Mouse (Mus musculus): ENCODE data around the gene Stim1. TPM values are rescaled to one million over a fixed set of nuclear protein-coding genes. Genes with fewer than 3 reads are reported as not detected.
"Not testable (repeated sequence)": the region's sequence is repeated elsewhere in the genome, so short reads cannot be mapped to it uniquely, and the experiment has no call there.

Gene Stim1
- total RNA-seq, 2 experiments from 2014 or later, result 76.4 to 77.1 TPM

DNA sequence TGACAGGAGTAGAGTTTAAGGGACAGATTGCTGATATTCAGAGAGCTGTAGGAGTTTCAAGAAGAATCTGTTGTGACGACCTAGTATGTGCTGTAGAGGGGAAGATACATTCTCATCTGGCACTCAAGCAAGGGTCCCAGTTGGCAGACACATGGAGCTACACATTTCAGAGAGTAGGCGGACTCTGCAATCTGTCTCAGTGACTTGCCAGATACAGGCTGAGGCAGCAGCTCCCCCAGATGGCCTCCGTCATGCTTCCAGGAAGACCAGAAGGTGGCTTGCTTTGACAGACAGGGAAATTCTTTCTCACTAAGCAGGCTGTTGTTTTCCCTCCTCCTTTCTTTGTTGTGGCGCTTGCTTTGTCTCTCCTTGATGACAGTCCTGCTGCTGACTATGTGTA lies 102.1 kb downstream of the Stim1 start:
- DNase-seq, result peak; percentile 47

DNA sequence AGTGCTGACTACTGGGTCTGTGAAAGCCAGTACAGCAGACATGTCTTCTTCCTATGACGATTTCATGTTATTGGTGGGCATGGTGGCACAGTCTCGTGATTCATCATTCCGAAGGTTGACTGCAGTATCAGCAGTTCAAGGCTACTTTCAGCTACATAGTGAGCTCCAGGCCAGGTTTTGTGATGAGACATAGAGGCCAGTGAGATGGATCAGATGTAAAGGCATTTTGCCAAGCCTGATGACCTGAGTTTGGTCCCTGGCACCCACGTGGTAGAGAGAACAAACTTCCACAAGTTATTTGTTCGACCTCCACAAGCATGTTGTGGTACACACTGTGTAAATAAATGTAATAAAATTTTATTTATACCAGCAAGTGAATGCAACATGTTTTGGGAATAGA lies 102.9 kb downstream of the Stim1 start:
- peak; percentile 53 for DNase-seq

DNA sequence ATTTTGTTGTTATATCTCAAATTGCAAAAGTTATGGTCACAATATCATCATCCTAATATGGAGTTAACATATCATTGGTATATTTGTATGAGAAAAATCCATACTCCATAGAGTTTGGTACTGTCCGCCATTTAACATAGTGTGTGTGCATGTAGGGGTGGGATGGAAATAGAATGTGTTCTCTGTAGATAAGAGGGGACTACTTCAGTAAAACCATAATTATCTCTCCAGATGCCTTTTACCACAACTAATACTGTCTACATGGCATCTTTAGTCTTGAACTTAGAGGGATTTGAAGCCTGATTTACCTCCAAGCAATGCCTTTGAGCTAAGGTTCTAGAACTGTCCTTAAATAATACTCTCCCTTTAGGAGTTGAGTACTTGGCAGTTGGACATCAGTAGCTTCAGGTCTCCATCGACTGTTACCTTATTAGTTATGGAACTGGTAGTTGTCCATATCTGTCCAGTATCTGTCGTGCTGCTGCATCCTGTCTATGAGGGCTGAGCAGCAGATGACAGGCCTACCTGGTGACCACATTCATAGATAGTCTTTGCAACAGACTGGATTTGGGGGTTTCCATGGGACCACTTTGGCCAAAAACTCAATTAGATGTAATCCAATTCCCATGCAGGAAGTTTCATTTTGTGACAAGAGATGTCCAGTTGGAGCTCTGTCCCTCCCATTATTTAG lies 105.9 kb downstream of the Stim1 start:
- DNase-seq, result no peak

DNA sequence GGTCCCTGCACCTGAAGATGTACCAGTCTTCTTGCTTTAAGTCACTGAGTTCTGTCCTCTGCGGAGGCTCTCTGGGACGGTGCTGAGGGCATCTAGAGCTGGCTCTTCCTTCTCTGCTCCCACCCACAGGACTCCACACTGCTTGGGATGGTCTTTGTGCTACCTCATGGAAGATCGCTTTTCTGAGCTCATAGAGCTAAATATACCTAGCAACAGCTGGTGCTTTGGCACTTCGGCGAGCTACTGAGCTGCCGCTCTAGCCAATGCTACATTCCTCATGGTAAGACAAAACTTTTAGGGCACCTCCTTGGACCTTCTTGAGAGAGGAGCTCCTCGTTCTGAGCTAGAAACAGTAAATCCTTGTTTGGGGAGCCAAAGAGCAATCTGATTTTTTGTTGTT lies 115.6 kb downstream of the Stim1 start:
- no peak for DNase-seq

DNA sequence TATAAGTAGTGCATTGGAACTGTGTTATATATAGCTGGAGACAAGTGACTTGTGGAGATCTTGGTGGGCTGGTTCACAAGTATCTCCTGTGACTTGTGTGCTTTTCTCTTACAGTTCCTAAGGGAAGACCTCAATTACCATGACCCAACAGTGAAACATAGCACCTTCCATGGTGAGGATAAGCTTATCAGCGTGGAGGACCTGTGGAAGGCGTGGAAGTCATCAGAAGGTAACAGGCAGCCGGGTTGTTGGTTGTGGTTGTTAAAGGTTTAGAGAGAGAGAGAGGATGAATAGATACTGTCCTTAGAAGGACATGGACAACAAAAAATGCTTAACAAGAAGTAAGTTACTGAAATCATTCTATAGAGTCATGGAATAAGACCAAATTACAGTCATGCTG lies 118.4 kb downstream of the Stim1 start:
- DNase-seq, result no peak

DNA sequence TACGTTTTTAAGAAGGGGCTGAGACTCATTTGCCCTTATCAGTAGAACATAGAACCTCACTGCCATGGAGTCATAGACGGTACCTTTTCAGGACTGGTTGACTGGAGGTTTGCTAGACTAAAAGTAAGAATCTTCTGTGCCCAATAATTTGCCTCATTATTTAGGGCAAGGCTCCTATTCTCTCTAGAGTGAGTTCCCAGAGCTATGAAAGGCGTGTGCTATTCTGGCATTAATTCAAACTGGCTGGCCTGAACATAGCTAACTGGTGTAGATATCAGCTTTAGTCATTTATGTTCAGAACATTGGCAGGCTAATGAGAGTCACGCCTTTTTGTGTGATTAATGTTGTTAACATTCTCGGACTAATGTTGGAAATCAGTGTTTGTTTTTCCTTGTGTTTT lies 121.5 kb downstream of the Stim1 start:
- DNase-seq, result peak; percentile 17

DNA sequence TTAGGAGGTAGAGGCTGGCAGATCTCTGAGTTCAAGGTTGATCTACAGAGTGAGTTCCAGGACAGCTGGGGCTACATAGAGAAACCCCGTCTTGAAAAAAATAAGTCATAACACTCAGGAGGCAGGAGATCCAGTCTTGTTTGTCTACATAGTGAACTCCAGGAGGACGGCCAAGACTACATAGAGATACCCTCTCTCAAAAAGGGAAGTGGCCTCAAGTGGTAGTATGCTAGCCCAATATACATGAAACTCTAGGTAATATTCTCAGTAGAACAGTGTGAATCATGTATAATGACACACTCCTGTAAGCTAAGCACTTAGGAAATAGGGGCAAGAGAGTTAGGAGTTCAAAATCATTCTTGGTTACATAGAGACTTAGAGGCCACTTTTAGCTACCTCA lies 126.3 kb downstream of the Stim1 start:
- no peak for DNase-seq

DNA sequence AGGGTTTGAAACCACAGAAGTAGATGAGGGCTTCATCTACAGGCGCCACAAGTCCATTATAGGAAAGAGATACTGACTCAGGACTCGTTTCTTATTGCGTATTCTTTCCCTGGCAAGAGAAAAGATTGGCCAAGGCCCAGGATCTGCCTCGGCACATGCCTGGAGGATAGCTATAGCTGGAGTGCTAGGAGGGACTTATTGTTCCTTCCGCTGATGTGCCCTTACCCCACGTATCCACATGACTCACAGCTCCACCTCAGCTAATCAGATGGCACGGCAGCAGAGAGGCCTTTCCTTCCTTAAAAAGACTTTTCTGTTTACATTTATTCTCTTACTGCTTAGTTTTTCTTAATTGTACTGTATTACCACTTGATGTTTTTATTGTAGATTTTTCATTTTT lies 128.3 kb downstream of the Stim1 start:
- DNase-seq, result peak; percentile 57

DNA sequence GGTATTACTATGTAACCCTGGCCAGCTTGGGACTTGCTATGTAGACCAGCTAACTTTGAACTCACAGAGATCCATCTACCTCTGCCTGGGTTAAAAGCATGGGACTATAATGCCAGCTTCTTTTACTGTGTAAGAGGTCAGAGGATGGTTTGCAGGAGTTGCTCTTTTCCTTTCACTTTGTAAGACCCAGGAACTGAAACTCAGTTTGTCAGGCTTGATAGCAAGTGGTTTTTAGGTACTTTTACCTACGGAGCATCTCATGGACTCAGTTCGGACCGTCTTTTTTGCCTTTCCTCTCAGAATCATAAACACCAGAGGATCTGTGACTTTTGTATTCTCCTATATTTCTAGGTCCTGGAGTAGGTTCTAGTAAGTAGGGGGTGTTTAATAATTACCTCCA lies 128.7 kb downstream of the Stim1 start:
- no peak for DNase-seq

DNA sequence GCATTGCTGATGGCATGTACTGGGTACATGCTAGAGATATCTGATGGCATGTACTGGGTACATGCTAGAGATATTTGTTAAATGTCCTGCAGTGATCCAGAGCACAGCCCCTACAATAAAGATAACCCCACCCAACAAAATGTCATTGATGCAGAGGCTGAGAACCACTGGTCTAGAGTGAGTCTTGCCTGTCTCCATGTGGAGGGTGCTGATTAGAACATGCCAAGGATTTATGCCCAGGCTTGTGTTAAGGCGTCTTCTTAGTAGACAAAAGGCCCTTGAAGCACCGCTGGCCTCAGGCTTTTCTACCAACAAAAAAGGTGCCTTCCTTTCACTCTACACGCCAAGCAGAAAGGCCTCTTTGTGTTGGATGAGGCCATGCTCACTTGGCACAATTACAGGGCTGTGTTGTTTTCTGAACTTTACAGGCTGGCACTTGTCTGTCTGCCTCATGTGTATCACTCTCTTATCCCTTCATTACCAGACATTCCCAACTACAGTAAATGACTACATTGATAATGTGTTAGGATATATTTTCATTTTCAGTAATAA lies 131.7 kb downstream of the Stim1 start:
- no peak for DNase-seq

DNA sequence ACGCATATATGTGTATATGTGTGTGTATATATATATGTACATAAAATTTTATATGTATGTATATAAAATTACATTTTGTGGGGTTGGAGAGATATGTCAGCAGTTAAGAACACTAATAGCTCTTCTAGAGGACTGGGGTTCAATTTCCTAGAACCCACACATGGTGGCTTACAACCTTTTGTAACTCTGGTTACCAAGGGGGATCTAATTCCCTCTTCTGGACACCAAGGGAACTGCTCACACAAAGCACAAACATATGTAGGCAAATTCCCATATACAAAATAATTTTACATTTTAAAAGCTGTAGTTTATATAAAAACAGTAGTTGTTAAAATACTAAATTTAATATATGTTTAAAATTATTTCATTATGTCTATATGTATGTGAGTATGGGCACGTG lies 136.5 kb downstream of the Stim1 start:
- DNase-seq, result no peak

DNA sequence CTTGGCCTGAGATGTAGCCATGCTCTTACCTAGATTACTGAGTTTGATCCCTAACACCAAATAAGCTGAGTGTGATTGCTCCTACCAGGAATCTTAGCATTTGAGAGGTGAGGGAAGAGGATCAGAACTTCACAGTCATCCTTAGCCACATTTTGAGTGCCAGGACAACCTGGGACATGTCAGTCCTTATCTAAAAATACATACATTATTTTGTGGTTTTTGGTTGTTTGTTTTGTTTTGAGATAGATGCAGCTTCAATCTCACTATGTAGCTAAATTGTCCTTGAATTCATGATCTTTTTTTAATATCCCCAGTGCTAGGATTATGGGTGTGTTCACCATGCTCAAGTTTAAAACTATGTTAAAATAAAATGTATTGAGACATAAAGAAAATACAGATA lies 139.8 kb downstream of the Stim1 start:
- no peak for DNase-seq

DNA sequence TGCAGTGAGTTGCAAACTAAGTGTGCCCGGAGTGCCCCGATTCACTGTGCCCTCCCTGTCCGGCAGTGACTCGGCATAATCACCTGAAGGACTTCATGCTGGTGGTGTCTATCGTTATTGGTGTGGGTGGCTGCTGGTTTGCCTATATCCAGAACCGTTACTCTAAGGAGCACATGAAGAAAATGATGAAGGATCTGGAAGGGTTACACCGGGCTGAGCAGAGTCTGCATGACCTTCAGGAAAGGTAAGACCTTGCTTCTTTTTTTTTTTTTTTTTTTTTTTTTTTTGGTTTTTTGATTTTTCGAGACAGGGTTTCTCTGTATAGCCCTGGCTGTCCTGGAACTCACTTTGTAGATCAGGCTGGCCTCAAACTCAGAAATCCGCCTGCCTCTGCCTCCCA lies 147.7 kb downstream of the Stim1 start:
- DNase-seq, result not testable (repeated sequence)

DNA sequence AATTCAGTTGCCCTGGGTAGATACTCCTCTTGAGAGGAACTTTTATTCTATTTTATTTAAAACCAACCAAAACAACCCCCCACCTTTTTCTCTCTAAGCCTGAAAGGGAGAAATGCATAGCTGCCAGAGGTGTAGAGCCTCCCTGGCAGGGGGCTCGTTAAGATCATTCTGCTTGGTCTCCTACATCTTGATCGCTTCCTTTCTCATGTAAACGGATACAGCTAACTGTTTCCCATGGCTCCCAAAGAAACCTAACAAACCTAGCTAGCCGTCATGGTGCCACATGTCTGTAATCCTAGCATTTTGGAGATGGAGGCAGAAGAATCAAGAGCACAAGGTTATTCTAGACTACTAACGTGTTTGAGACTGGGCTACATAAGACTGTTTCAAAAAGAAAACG lies 148.2 kb downstream of the Stim1 start:
- no peak for DNase-seq

DNA sequence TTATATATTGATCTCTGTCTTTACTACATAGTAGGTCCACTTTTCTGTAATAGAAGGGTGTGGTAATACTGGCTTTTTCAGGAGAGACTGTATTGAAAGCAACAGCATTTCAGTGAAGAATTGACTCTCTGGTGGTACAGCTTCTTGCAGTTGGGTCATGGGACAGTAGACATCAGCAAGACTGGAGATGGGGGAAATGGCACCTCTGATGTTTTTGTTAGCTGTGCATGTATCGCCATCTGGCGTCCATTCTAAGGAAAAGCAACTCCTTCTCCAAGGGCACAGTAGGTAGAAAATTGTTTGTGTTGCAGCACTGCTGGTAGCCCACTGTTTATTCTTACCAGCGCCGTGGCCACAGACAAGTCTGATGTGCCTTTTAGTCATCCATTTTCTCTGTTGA lies 149.8 kb downstream of the Stim1 start:
- DNase-seq, result peak; percentile 42

DNA sequence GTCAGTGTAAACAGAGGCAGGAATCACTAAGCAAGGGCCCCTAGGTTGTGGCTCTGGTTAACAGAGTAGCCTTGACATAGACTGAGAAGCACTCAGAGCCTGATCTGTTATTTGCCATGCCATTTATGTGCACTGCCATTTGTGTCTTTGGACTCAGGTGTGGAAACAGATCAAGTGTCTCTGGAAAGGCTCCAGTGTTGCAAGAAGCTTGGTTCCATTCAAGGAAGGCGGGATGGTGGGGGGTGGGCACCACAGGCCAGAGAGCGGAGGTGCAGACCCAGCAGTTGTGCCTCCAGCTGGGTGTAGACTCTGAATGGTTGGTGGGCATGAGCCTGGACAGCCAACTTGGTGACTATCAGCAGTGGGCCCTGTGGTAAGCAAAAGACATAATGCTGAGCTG lies 154.4 kb downstream of the Stim1 start:
- no peak for DNase-seq

DNA sequence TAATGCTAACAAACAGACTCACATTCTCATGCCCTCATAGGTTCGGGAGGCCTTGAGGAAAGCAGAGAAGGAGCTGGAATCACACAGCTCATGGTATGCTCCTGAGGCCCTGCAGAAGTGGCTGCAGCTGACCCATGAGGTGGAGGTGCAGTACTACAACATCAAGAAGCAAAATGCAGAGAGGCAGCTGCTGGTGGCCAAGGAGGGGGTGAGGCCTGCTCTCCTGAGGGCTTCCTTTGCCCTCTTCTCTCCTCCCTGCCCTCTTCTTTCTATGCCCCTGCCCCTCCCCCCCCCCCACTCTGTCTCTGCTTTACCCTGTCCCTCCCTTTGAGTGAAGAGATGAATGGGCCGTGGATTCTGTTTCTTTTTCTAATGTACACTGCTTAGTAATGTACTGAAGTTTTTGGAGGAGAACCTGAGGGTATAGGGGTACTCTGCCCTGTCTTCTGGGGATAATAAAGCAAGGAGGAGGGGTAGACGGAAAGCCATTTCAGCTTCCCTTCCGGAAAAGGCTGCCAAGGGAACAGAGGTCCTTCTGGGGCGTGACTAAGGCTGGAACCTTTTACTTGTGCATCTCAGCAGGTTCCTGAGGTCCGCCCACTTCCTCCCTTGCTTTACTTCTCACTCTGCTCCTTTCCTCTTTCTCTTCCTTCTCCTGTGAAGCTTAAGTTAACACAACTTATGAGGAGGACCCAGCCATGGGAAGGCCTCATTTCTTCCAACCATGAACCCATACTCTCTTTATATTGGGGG lies 158.5 kb downstream of the Stim1 start:
- DNase-seq, result no peak

DNA sequence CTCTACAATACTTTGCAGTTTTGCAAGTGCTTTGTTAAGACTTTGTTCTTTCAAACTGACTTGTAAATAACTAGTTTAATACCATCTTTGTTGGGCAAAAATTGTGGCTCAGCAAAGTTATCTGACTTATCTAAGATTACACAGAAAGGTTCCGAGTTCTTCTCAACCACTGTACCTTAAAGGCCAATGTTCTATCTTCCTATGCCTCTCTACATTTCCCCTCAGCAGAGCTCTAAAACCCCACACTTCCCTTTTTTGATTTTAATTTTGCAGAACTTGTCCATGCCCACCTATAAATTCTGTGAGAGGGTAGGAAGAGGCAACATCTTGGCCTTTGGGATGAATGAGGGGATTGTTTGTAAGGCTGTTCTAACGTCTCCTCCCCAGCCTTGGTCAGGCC lies 166.7 kb downstream of the Stim1 start:
- DNase-seq, result no peak

DNA sequence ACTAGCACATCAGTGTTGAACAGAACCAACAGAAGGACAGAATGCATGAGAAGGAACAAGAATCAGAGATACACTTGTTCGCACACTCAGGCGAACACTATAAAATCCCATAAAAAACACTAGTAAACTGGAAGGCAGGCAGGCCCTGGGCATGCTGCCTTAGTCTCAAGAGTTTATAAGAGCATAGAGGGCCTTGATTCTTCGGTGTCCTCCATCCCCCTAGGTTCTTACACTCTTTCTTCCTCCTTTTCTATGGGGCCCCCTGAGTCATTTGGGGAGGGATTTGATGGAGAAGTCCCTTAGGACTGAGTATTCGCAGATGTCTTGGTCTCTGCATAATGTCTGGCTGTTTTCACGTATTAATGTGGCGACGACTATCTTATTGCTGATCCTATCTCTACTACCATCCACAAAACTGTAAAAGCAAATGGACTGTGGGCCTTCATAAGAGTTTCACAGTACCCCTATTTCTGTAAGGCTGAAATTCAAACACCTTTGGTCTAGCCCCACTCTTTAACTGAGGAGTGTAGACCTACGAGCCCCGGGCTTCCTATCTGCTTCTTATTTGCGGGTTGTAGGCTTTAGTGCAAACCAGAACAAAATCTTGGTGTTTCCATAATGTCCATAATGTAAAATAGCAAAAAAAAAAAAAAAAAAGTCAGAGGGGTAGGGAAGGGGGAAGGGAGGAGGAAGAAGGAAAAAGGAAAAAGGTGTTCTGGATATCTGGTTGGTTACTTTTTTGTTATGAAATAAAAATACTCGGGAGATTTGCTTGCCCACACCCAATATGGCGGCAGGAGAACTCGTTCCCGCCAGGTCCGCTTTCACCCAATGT lies 173.4 kb downstream of the Stim1 start:
- no peak for DNase-seq

DNA sequence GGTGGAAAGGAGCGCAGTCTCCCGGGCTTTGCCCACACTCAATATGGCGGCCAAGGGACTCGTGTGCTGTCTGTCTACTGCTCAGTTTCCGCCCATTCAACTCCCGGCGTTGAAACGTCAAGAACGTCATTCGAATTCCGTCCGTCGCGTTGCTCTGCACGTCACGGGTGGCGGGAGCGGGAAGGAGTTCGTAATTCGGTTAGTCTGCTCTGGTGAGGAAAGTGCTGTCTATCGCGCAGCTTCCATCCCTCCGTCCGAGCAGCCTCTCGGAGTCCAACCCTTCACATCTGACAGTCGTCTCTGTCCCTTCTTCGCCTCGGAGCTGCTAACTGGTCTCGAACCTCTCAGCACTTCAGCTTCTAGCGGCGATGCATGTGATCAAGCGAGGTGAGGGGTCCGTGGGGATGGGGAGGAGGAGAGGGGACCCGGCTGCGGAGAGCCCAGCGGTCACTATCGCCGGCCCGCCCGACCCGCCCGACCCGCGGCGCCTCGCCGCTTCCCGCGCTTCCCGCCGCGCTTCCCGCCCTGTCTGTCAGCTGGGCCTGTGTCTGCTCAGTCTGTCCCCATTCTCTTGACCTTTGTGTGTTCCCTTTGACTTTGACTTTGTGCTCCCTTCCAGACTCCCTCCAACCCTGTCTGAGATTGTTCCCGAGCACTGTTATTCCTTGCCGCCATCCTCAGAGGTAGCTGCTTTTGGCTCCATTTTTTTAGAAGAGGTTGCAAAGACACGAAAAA lies 174.2 kb downstream of the Stim1 start, which contains the start of gene Rrm1:
Rrm1 (plus strand) TSS at position 39 of the 735 bp plus-strand sequence.
- peak; percentile 97 for DNase-seq

DNA sequence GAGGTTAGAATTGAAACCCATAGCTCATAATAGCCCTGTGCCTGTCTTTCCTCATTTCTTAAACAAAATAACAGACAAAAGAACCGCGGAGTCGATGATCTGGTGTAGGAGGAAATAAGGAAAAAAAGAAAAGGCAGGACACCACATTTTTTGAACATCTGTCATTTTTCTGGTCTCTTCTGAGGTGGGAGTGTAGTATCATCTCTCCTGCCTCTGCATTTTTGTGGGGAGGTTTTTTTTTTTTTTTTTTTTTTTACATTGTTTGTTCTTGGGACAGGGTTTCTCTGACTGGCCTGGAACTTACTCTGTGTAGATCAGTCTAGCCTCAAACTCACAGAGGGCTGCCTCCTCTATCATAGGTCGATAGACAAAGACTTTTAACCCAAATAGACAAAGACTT lies 174.8 kb downstream of the Stim1 start:
- DNase-seq, result no peak

DNA sequence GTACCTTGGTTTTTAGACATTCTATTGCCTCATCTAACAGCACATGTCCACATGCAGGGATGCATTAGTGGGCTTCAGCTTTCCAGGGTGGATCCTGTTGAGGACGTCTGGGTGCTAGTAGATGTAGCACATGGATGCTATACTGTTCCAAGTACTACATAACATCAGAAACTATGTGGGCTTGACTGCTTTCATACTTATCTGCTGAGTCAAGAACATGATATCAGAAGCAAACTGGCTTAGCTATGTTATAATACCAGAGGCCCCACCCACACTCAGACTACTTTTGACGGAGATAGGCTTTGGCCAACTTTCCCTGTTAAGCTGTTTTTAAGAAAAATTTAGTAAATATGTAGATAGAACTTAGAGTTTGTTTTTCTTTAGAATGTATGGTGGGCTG lies 176.7 kb downstream of the Stim1 start:
- DNase-seq, result no peak
